Mouse (Mus musculus) adrenal gland, adult 2 months (tissue): ENCODE measurements around the gene Gm20431. TPM values are rescaled to one million over a fixed set of nuclear protein-coding genes. Genes with fewer than 3 reads are reported as not detected.
"Not testable (repeated sequence)": the region's sequence is repeated elsewhere in the genome, so short reads cannot be mapped to it uniquely, and the experiment has no call there.

ENCODE experiments used
- DNase-seq: peaks from one replicate; pipeline ENCODE4 v3.0.0; 2021
- polyA plus RNA-seq: library from polyadenylated mRNA; depleted of rRNA; stranded (reverse); fragments of >200 nt; gene quantifications from 2 replicates; pipeline ENCODE4 v1.2.3, GENCODE M21; 2012
- total RNA-seq, 2 experiments: library from RNA; stranded (reverse); gene quantifications; 2 replicates each; pipeline ENCODE4 v1.2.3; 2021

Gene Gm20431
- total and polyA plus RNA-seq, 3 experiments: 20.0 to 31.2 (median 21.0) TPM

DNA sequence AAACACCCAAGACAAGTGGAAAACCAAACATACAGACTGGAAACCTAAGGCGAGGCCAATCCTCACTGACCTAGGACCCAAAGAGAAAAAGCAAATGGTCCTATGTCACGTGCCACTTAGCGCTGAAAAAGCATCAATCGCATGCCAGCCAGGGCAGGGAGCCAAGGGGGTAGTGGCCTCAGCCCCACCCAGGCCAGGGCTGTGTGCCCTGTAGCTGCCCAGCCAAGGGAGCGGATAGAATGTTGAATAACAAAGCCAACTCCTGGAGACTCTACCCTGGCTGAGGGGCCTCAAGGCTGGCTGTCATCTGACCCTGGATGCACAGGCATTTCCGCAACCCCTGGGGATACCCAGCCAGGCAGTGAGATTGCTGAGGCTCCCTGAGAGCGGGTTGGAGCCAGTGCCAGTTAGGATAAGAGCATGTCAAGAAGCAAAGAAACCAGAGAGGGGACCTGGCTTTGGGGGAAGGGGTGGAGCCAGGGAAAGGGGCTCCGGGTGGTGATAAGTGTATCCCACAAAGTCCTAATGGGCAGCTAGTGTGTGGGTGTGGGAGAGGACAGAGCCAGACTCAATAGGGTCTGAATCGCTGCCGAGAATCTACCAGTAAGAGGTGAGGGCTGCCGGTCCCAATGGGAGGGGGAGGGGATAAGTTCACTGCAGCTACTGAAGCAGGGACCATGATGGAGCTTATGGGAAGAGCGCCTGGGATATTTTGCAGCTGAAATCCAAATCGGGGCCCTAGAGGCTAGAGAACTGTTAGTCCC lies 1.3 kb downstream of the Gm20431 start:
- DNase-seq: peak; percentile 79

DNA sequence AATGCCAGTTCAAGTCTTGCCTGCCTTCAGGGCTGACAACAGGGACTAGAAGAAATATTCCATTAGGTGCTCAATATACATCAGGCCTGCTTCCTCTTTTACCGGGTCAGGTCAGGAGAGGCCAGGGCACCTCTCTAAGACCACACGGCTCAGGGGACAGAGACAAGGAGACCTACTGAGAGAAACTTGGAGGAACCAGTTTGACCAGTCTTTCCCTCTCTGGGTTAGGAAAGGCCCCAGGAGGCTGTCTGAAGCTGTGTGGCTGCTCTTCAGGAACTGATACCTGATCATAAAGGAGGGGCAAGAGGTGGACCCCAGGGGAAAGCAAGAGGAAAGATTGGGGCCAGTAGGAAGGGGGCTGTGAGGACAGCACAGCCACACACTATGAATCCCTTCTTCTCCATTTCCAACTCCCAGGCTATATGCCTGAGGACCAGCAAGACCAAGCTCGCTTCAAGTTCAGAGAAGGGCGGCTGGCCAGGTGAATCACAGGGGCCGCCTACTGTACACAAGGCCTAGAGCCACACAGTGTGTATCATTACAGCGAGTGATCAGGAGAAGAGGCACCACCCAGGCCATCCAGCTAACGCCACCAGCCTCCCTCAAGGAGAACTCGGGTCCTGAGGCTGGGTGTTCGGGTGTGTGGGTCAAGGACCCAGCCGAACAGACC lies 2.0 kb downstream of the Gm20431 start:
- DNase-seq: no peak

DNA sequence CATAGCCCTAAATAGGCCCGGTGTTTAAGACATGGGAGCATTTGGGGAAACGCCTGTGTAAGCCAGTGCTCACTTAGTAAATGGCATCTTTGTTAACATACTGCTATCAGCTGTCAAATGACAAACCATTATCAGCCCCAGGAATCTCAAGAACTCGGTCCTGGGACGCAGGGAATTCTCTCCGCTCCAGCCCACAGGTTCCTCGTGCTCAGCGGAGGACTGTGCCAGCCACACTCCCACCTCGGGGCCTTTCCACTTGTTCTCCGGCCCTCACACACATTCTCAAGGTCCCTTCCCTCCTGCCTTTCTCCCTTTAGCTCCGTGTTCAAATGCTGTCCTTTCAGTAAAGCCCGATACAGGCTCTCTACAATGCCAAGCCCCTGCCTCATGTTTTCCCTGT lies 2.6 kb downstream of the Gm20431 start:
- no peak for DNase-seq

DNA sequence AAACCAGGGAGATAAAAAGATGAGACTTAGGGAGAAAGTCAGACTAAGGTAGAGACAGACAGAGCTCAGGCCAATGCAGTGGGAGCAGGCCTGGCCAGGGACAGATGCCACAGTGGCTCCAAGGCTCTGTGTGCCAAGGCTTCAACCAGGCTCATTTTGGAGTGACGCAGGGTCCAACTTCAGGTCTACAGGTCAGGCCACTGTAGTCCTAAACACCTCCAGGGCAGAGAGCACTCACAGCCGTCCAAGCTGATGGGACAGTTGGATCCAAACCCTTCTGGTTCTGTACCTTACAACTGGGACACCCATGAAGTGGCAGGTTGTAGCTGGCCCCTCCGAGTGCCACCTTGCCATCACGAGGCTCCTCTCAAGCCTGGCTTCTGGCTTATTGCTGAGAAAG lies 3.3 kb downstream of the Gm20431 start:
- DNase-seq: no peak

DNA sequence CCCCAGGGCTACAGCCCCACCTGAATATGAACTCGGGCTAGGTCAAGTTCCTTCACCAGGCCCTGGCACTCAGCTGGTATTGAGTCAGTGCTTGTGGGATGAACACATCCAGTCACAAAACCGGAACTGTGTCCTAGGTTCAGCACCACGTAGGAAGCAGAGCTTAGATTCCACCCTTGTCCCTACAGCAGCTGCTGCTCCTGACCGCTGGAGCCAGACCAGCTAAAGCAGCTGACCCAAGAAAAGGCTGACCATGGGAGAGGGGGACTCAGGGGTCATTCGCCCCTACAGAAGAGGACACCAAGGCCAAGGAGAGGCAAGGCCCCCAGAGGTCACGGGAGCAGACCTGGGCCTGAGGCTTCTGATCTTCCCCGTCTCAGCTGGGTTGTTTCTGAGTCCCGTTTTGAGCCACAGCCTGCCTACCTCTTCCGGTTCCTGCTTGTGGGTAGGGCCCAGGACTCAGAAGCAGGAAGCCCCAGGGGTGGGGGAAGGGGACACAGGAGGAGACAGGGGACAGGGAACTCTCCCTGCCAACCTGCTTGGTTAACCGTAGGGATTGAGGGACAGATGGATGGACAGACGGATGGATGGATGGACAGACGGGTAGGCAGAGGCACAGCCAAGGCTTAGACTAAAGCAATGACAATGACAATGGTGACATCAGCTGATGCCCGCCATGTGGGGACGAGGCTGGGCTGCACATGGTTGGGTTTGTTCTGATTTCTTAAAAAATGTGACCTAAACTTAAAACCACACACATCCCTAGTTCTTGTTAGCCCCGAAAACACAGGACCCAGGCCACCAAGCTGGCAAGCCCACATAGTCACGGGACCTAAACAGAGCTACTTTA lies 4.4 kb downstream of the Gm20431 start:
- peak; percentile 49 for DNase-seq

DNA sequence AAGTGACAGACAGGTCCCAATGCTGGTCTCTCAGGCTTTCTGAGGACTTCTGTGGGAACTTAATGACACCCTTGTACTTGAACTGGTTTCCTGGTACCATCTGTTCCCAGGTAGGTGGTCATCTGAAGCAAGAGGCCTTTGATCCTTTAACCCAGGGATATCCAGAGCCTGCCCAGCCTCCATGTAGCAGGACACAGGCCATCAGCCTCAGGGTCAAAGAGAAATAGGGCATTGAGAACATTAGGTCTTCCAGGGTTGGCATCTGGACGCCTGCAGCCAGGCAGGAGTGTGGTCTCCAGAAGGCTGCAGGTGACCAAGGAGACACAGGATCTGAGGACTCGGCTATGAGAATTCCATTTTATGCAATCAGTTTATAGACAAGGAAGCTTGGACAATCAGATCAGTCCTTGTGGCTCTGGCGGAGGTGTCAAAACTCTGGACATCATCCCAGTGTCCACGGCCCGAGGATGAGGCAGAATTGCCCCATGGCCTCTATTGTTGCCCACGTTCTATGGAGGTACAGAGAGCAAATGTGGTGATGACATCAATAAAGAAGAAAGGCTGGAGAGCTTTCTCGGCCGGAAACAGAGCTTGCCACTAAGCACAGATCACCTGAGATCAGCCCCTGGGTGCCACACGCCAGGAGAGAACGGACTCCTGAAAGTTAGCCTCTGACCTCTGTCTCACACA lies 6.2 kb downstream of the Gm20431 start:
- no peak for DNase-seq

DNA sequence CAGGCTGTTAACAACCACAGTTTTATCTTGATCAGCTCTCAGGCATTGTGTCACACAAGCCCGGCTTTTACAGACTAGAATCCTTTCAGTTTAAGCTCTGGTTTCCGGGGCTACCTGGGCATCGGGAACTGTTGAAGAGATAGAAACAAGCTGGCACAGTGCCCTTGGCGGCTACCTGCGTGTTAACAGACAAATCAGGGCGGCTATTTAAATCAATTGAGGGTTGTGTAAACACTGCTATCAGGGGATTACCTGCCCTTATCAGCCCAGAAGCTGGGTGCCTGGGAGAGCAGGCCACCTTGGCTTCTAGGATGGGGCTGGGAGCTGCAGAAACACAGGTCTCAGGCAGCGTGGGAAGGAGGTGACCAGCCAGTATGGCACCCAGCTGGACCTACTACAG lies 8.6 kb downstream of the Gm20431 start:
- DNase-seq: no peak

DNA sequence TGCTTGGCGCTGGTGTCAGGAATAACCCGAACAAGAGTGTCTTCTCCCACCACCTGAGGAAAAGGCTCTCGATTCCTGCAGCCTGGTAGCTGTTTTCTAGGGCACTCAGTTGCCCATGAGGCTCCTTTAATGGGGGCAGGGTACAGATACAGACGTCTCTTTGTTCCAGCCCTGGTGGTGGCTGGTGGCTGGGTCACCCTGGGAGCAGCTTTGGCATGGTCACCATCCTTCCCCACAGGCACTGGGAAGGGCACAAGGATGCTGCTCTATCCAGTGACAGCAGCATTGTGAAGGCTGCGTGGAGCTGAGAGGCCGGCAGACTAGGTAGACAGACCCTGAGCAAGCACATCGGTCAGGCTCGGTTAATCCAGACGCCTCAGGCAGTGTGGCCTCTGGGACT lies 9.7 kb downstream of the Gm20431 start:
- DNase-seq: no peak

DNA sequence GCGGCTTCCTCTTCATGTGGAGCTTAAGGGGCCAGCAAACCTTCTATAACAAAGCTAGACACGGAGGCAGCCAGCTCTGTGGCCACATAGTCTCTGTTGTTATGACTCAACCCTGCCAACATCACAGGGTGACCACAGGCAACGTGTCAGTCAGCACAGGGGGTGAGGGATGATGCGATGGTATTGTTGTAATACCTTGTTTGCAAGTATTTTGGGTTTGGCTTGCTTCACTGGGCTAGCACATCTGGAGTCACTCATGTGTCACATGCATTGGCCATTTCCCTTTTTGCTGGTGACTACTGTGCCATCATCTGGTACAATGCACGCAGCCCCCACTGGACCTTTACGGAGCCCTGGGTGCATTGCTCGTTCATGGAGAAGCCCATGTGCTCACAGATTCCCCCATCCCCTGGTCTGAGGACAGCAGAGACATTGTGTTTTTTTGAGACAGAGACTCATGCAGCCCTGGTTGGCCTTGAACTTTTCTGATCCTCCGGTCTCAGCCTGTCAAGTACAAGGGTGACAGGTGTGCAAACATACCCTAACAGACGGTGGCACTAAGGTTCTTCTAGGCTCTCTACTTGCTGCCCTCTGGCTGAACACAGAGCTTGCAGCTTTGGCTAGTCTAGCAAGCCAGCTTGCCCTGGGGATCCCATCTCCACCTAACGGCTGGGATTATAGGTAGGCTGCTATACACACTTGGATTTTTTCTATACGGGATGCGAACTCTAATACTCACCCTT lies 11.8 kb downstream of the Gm20431 start:
- DNase-seq: peak; percentile 56

DNA sequence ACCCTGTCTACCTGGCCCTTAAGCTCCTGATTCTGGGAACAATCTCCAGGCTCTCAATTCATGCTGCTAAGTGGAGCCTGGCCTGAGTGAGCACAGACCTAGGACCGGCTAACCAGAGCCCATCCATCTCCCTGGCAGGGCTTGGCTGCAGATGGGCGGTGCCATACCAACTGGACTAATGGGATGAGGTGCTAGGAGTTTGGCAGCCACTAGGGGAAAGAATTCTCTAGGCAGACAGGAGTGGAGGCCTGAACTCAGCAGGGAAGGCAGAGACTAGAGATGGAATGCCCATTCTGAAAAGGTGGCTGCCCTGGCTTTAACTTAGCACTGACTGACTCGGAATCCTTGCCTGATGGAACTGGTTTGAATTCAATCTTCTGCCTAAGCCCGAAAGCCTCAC lies 14.9 kb downstream of the Gm20431 start:
- no peak for DNase-seq

DNA sequence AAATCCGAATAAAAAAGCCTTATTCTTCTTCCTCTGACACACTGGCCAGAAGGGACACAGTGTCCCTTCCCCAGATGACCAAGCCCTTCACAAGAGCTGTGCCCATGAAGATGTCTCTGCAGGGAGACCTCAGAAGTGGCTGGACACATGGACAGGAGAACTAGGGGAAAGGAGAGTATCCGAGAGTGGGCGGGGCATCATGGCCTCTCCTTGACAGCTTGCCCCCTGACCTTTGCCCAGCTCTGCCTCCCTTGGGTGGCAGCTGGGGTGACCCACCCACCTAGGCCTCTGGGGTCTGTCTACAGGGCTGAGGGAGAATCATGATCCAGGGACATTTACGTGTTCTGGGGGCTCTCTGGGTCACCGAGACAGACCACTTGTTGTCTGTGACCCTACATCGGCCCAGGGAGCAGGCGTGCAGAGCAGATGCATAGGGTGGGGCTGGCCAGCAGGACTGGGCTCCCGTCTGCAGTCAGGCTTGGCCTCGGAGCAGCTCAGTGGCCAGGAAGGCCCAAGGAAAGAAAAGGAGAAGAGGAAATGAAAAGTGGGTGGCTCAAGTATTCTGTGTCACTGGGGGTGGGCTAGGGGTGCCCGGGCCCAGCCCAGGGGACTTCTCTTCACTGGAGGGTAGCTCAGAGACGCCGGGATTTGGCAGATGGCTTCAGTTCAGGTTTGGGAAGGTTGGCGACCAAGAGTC lies 17.8 kb downstream of the Gm20431 start:
- not testable (repeated sequence) for DNase-seq

DNA sequence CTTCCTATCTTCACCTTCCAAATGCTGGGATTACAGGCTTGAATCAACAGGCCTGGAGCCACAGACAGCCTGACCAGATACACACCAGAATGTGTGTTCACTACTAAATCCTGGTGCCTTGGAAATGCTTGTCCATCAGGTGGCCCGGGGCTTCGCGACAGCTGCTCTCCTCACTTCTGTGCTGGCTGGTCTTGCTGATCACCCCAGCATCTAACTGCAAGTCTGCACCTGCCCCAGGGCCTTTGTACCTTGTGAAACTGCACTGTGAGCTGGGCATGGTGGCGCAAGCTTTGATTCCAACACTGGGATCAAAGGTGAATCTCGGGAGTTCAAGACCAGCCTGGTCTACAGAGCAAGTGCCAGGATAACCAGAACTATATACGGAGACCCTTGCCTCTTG lies 19.1 kb downstream of the Gm20431 start:
- DNase-seq: no peak

DNA sequence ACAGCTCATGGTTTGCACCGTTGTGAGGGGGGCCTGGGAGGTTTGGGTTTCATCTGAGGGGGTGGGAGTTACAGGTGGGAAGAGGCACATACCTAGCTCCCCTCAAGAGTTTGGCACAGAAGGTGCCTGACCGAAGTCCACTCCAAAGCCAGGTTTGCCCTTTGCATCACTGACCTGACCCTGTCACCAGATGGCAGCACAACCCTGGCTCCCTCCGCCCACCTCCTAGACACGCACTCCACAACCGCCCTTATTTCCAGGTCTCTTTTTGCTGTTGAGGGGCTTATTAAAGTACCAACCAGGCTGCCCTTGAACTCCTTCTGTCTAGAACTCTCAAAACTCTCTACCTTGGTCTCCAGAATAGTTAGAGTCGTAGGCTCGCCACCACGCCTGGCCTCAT lies 20.0 kb downstream of the Gm20431 start:
- DNase-seq: peak; percentile 61

DNA sequence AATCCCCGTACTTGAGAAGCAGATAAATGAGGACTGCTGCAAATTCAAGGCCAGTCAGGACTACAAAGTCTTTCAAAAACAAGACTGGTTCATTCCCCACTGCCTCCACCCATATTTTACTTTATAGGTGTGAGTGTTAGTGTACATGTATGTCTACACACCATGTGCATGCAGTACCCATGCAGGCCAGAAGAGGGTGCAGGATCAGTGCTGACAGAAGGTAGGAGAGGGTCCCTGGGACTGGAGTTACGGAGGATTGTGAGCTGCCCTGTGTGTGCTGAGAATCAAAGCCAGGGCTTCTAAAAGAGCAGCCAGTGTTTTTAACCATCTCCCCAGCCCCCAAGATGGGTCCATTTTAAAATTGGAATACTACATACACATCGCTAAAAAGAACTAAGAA lies 21.0 kb downstream of the Gm20431 start:
- no peak for DNase-seq

DNA sequence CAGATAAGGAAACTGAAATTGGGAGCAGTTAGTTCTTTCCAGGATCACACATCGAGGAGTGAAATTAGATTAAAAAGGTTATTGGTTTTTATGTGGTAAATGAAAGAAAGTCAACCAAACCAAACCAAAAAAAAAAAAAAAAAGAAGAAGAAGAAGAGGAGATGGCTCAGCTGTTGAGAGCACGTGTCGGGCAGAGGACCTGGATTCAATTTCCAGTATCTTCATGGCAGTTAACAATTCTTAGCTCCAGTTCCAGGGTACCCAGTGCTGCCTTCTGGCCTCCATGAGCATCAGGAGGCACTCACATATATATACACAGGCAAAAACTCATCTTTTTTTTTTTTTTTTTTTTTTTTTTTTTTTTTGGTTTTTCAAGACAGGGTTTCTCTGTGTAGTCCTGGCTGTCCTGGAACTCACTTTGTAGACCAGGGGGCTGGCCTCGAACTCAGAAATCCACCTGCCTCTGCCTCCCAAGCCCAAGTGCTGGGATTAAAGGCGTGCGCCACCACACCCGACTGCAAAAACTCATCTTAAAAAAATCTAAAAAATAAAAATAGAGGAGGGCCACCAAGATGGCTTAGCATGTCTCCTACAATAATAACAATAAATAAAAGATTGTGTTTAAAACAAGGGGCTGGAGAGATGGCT lies 26.3 kb downstream of the Gm20431 start:
- no peak for DNase-seq

DNA sequence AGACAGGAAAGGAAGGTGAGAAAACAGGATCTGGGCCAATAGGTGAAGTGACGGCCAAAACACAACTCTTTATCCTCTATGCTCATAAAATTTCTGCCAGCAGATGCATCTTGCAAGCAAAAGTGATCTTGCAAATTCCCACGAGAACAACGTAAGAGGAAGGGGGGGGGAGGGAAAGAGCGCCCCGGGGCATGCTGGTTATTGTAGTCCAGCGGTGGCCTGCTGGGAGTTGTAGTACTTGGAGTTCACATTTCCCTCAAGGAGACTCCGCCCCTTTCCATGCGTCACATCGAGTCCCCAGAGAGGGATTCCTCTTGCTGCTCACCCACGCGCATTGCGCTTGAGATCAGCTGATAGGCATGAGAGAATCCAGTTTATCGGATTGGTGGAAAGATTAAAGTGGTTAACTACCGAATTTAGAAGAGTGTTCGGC lies 26.9 kb downstream of the Gm20431 start:
- DNase-seq: peak; percentile 96

DNA sequence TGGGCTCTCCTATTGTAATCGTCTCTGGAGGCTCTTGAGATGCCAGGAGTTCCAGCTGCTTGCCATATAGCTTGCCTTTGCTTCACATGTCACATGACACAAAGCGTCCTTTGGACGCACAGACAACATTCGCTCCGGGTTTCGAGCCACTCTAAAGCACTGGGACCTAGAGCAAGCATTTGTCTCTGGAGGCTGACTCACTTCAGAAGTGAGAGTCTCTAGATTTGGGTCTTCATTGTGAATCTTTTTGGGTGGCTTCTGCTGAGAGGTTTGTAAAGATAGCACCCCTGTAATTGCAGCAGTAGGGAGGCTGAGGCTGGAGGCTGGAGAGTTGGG lies 27.8 kb downstream of the Gm20431 start:
- no peak for DNase-seq

DNA sequence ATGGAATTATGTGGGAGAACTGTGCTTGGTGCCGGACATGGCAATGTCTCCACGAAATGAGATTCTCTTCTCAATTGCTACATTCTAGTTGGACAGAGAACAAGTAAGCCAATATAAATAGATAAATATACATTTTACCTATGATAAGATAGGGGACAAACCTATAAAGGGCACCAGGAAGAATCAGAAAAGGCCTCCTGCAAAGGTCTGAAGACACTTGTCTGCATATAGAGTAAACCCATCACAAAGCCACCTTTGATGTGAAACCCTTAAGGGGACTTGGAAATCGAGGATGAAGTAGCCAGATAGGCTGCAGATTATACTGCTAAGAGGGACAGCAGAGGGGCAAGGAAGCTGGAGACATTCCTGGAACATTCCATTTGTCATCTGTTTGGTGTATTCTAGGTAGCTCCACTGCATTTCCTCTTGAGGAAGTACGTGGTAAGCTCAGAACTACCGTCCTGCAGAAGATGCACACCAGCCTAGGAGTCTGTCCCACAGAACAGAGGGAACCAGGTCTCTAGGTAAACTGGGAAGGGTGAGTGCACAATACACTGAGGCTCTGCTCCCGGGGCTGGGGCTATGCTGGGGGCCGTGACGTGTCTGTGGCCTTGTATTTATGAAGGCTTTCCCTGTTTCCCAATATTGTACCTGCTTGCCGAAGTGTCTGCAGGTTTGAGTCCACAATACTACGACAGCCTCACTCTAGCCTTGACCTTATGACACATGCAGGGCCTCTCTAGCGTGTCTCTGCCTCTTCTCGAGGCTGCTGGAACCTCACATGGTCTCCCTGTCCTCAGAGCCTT lies 28.4 kb downstream of the Gm20431 start:
- no peak for DNase-seq
